Mouse (Mus musculus): Measurements from ENCODE around the gene Usp49. TPM values are rescaled to one million over a fixed set of nuclear protein-coding genes. Genes with fewer than 3 reads are reported as not detected.
"Not testable (repeated sequence)": the region's sequence is repeated elsewhere in the genome, so short reads cannot be mapped to it uniquely, and the experiment has no call there.

Gene Usp49
- polyA plus RNA-seq, 1 experiment from 2014 or later, result 3.8 TPM

GRCm38 (mm10) chr17:47616119-47616518 lies 14.4 kb upstream of the Usp49 start:
- H3K4me1 ChIP-seq (ENCODE audit: control insufficient read depth, insufficient read depth, low read length), result peaks cover 11% of the 10 kb centered on the region
- no peak overlapping the region for H3K9ac ChIP-seq (ENCODE audit: low read depth, low read length)
- H3K4me2 ChIP-seq (ENCODE audit: low read depth, low read length), result no peak overlapping the region
- no peak for DNase-seq (ENCODE audit: low spot score)
- peaks cover 54% of the 10 kb centered on the region for H3K36me3 ChIP-seq (ENCODE audit: control insufficient read depth, insufficient read depth, low read length)
- H3K27me3 ChIP-seq (replicated peaks; ENCODE audit: control insufficient read depth, insufficient read depth, low read length), result no peaks in the 10 kb centered on the region
- H3K4me3 ChIP-seq (ENCODE audit: low read depth, low read length), result no peak overlapping the region
- WGBS, result 98% methylated on average over 8 of the region's 8 CpGs
- no peaks in the 10 kb centered on the region for H3K9me3 ChIP-seq (ENCODE audit: control insufficient read depth, low read length)
- ATAC-seq (ENCODE audit: low read depth), result no peak
- H3K27ac ChIP-seq (replicated peaks; ENCODE audit: low read depth, low read length), result no peak overlapping the region

- DNase-seq (ENCODE audit: low spot score), result no peak
- WGBS, result 92% methylated on average over 4 of the region's 4 CpGs
These were observed 13.8 kb upstream of the Usp49 start for GRCm38 (mm10) chr17:47616652-47617051.

GRCm38 (mm10) chr17:47617605-47618307 lies 12.7 kb upstream of the Usp49 start:
- Histone ChIP-seq H3K9me3 (ENCODE audit: control insufficient read depth, low read length) (no peaks in the 10 kb centered on the region), H3K36me3 (ENCODE audit: control insufficient read depth, insufficient read depth, low read length) (peaks cover 65% of the 10 kb centered on the region), H3K27me3 (replicated peaks; ENCODE audit: control insufficient read depth, insufficient read depth, low read length) (no peaks in the 10 kb centered on the region), H3K4me1 (ENCODE audit: control insufficient read depth, insufficient read depth, low read length) (peaks cover 2% of the 10 kb centered on the region; the same call in 1 of the 2 replicates), H3K4me2 (ENCODE audit: low read depth, low read length) (no peak overlapping the region), H3K9ac (ENCODE audit: low read depth, low read length) (no peak overlapping the region), H3K4me3 (ENCODE audit: low read depth, low read length) (no peak overlapping the region), H3K27ac (replicated peaks; ENCODE audit: low read depth, low read length) (no peak overlapping the region)
- no peak for ATAC-seq (ENCODE audit: low read depth)
- DNase-seq (ENCODE audit: low spot score), result no peak
- 90% methylated on average over 9 of the region's 9 CpGs for WGBS

More at GRCm38 (mm10) chr17:47616652-47617051, 13.8 kb upstream of the Usp49 start:
- Histone ChIP-seq H3K9ac (ENCODE audit: low read depth, low read length) (no peak overlapping the region), H3K36me3 (ENCODE audit: control insufficient read depth, insufficient read depth, low read length) (peaks cover 54% of the 10 kb centered on the region), H3K9me3 (ENCODE audit: control insufficient read depth, low read length) (no peaks in the 10 kb centered on the region), H3K27ac (replicated peaks; ENCODE audit: low read depth, low read length) (no peak overlapping the region), H3K4me3 (ENCODE audit: low read depth, low read length) (no peak overlapping the region), H3K4me1 (ENCODE audit: control insufficient read depth, insufficient read depth, low read length) (peaks cover 11% of the 10 kb centered on the region), H3K27me3 (replicated peaks; ENCODE audit: control insufficient read depth, insufficient read depth, low read length) (no peaks in the 10 kb centered on the region), H3K4me2 (ENCODE audit: low read depth, low read length) (no peak overlapping the region)
- ATAC-seq (ENCODE audit: low read depth), result no peak

- H3K4me1 ChIP-seq (ENCODE audit: control insufficient read depth, insufficient read depth, low read length), result no peaks in the 10 kb centered on the region
- DNase-seq (ENCODE audit: low spot score) (no peak), ATAC-seq (ENCODE audit: low read depth) (no peak)
- 89% methylated on average over 13 of the region's 13 CpGs for WGBS
- H3K9ac ChIP-seq (ENCODE audit: low read depth, low read length), result no peak overlapping the region
- H3K36me3 ChIP-seq (ENCODE audit: control insufficient read depth, insufficient read depth, low read length), result peaks cover 68% of the 10 kb centered on the region
- H3K4me3 ChIP-seq (ENCODE audit: low read depth, low read length), result no peak overlapping the region
- no peaks in the 10 kb centered on the region for H3K27me3 ChIP-seq (replicated peaks; ENCODE audit: control insufficient read depth, insufficient read depth, low read length)
- no peak overlapping the region for H3K4me2 ChIP-seq (ENCODE audit: low read depth, low read length)
- H3K9me3 ChIP-seq (ENCODE audit: control insufficient read depth, low read length), result no peaks in the 10 kb centered on the region
- H3K27ac ChIP-seq (replicated peaks; ENCODE audit: low read depth, low read length), result no peak overlapping the region
These were observed 11.8 kb upstream of the Usp49 start for GRCm38 (mm10) chr17:47618556-47619311.

GRCm38 (mm10) chr17:47622912-47623554 lies 7.5 kb upstream of the Usp49 start:
- no peaks in the 10 kb centered on the region for H3K9me3 ChIP-seq (ENCODE audit: control insufficient read depth, low read length)
- no peak overlapping the region for H3K27ac ChIP-seq (replicated peaks; ENCODE audit: low read depth, low read length)
- DNase-seq (ENCODE audit: low spot score), result no peak
- no peak overlapping the region for H3K4me3 ChIP-seq (ENCODE audit: low read depth, low read length)
- 87% methylated on average over 14 of the region's 14 CpGs for WGBS
- no peak overlapping the region for H3K9ac ChIP-seq (ENCODE audit: low read depth, low read length)
- H3K27me3 ChIP-seq (replicated peaks; ENCODE audit: control insufficient read depth, insufficient read depth, low read length), result no peaks in the 10 kb centered on the region
- ATAC-seq (ENCODE audit: low read depth), result peak; percentile 37; the same call in 1 of the 2 replicates
- H3K36me3 ChIP-seq (ENCODE audit: control insufficient read depth, insufficient read depth, low read length), result peaks cover 61% of the 10 kb centered on the region
- H3K4me1 ChIP-seq (ENCODE audit: control insufficient read depth, insufficient read depth, low read length), result no peaks in the 10 kb centered on the region
- no peak overlapping the region for H3K4me2 ChIP-seq (ENCODE audit: low read depth, low read length)

GRCm38 (mm10) chr17:47624572-47624971 lies 5.9 kb upstream of the Usp49 start:
- H3K4me2 ChIP-seq (ENCODE audit: low read depth, low read length); H3K9me3 ChIP-seq (ENCODE audit: control insufficient read depth, low read length); DNase-seq (ENCODE audit: low spot score); H3K4me1 ChIP-seq (ENCODE audit: control insufficient read depth, insufficient read depth, low read length); H3K9ac ChIP-seq (ENCODE audit: low read depth, low read length); H3K27me3 ChIP-seq (replicated peaks; ENCODE audit: control insufficient read depth, insufficient read depth, low read length); H3K27ac ChIP-seq (replicated peaks; ENCODE audit: low read depth, low read length); ATAC-seq (ENCODE audit: low read depth); H3K4me3 ChIP-seq (ENCODE audit: low read depth, low read length): not testable (repeated sequence)
- peaks cover 49% of the 10 kb centered on the region for H3K36me3 ChIP-seq (ENCODE audit: control insufficient read depth, insufficient read depth, low read length)
- WGBS, result 95% methylated on average over 4 of the region's 5 CpGs

- no peak overlapping the region for H3K4me2 ChIP-seq (ENCODE audit: low read depth, low read length)
- WGBS, result 91% methylated on average over 2 of the region's 2 CpGs
- H3K9ac ChIP-seq (ENCODE audit: low read depth, low read length), result no peak overlapping the region
- no peak for DNase-seq (ENCODE audit: low spot score)
- 0 out of 2 replicates have a peak, but pooled peaks cover 7% of the 10 kb centered on the region for H3K4me1 ChIP-seq (ENCODE audit: control insufficient read depth, insufficient read depth, low read length)
- H3K36me3 ChIP-seq (ENCODE audit: control insufficient read depth, insufficient read depth, low read length), result peaks cover 44% of the 10 kb centered on the region
- no peak overlapping the region for H3K4me3 ChIP-seq (ENCODE audit: low read depth, low read length)
- no peak overlapping the region for H3K27ac ChIP-seq (replicated peaks; ENCODE audit: low read depth, low read length)
- H3K9me3 ChIP-seq (ENCODE audit: control insufficient read depth, low read length), result no peaks in the 10 kb centered on the region
- no peak for ATAC-seq (ENCODE audit: low read depth)
- H3K27me3 ChIP-seq (replicated peaks; ENCODE audit: control insufficient read depth, insufficient read depth, low read length), result no peaks in the 10 kb centered on the region
These were observed 5.4 kb upstream of the Usp49 start for GRCm38 (mm10) chr17:47625088-47625487.

- Histone ChIP-seq H3K4me2 (ENCODE audit: low read depth, low read length) (no peak overlapping the region), H3K4me3 (ENCODE audit: low read depth, low read length) (no peak overlapping the region), H3K36me3 (ENCODE audit: control insufficient read depth, insufficient read depth, low read length) (peaks cover 41% of the 10 kb centered on the region), H3K9ac (ENCODE audit: low read depth, low read length) (no peak overlapping the region), H3K9me3 (ENCODE audit: control insufficient read depth, low read length) (no peaks in the 10 kb centered on the region), H3K4me1 (ENCODE audit: control insufficient read depth, insufficient read depth, low read length) (peaks cover 12% of the 10 kb centered on the region), H3K27ac (replicated peaks; ENCODE audit: low read depth, low read length) (no peak overlapping the region), H3K27me3 (replicated peaks; ENCODE audit: control insufficient read depth, insufficient read depth, low read length) (no peaks in the 10 kb centered on the region)
- no peak for ATAC-seq (ENCODE audit: low read depth)
- DNase-seq (ENCODE audit: low spot score), result no peak
- WGBS, result 82% methylated on average over 5 of the region's 5 CpGs
These were observed 4.5 kb upstream of the Usp49 start for GRCm38 (mm10) chr17:47626031-47626430.

All from embryonic facial prominence, embryonic 14.5 days (tissue).